ENCODE assay signal across 23 mouse cellular contexts in the genomic region with DNA sequence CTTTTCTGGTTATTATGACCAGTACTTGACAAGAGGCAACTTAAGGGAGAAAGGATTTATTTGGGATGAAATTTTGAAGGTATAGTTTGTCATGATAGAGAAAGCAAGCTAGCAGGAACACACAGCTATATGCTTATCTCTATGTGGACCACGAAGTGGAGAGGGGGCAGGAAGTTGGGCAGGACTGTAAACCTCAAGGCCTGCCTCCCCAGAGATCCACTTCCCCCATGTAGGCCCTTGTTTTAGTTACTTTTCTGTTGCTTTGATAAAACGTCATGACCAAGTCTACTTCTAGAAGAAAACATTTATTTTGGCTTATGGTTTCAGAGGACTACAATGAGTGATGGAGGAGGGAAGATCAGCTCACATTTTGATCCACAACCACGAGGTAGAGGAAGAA.
DNase-seq lines count a peak whose midpoint lies in the region; ATAC-seq and TF ChIP-seq lines count a peak whose summit lies in the region.
"Had no signal": no experiment of that assay in that cellular context is flagged by ENCODE, and none has a peak within 500 bp of the region (broad histone marks: within the 10 kb centered on the region; RNA-seq: fewer than 3 reads in every experiment).

No protein-coding gene starts in this region.

- intact Hi-C loops in heart, postnatal 14 days (cut with DNase I) = no loop called here

- no peak for TF ChIP-seq POLR2A in MEL (IDR thresholded peaks at IDR 0.05; ENCODE audit: control insufficient read depth in 1 of 2, insufficient read depth in 1 of 2, low read depth in 1 of 2, low read length in 2 of 2, poor library complexity in 1 of 2)

- peak in 1 of 2 experiments; percentile 25; a peak in 1 of 4 replicates for TF ChIP-seq EP300 in MEL (IDR thresholded peaks at IDR 0.05; ENCODE audit: low read depth in 1 of 2, low read length in 2 of 2)

- DNase-seq in 416B (ENCODE audit: low read depth) (peak; percentile 85), MEL (ENCODE audit: low read depth, low spot score) (peak; percentile 60)
- no peak for DNase-seq in adrenal gland, postnatal 4 days (ENCODE audit: low spot score in 2 of 2)
- no peak for DNase-seq in testis, postnatal 14 days (ENCODE audit: low spot score)
- DNase-seq in heart, postnatal 14 days = no peak
- DNase-seq: adrenal gland, adult 2 months; adrenal gland, postnatal 14 days; cerebellum, adult 18-20 months; cerebellum, adult 9-11 months; cerebellum, postnatal 25 days; gastrocnemius, postnatal 25 days; heart, adult 2 months; kidney, adult 18-20 months had no signal

- no peaks in the 10 kb centered on the region; the same call in 1 of the 2 replicates for H3K79me2 ChIP-seq in MEL (ENCODE audit: control insufficient read depth, insufficient read depth, low read length, poor library complexity)

- H3K36me3 ChIP-seq in MEL (ENCODE audit: control insufficient read depth in 1 of 2, insufficient read depth in 2 of 2, low read length in 2 of 2) = peaks cover 0 to 9% of the 10 kb centered on the region in 2 experiments; a peak in 2 of 4 replicates
- H3K36me3 ChIP-seq: embryonic facial prominence, embryonic 12.5 days; embryonic facial prominence, embryonic 15.5 days; forebrain, embryonic 12.5 days; forebrain, embryonic 15.5 days; heart, embryonic 10.5 days; heart, embryonic 13.5 days; hindbrain, embryonic 12.5 days; hindbrain, embryonic 15.5 days; intestine, embryonic 15.5 days had no signal

- TF ChIP-seq RAD21 in MEL (IDR thresholded peaks at IDR 0.05; ENCODE audit: low read depth, low read length) = no peak

- H3K4me1 ChIP-seq in MEL (ENCODE audit: control insufficient read depth in 1 of 2, insufficient read depth in 2 of 2, low read length in 2 of 2) = peaks cover 3 to 14% of the 10 kb centered on the region in 2 experiments; a peak in 3 of 4 replicates
- H3K4me1 ChIP-seq: forebrain, embryonic 12.5 days; hindbrain, embryonic 15.5 days had no signal

- H3K9ac ChIP-seq in MEL (ENCODE audit: control insufficient read depth, low read depth, low read length, poor library complexity, severe bottlenecking) = no peak overlapping the region
- H3K9ac ChIP-seq: embryonic facial prominence, embryonic 12.5 days; embryonic facial prominence, embryonic 15.5 days; forebrain, embryonic 12.5 days; forebrain, embryonic 15.5 days; heart, embryonic 13.5 days; hindbrain, embryonic 12.5 days; hindbrain, embryonic 15.5 days; intestine, embryonic 15.5 days had no signal

- ATAC-seq in megakaryocyte, adult 5-6 weeks (ENCODE audit: poor library complexity, severe bottlenecking) = peak; percentile 39
- ATAC-seq: forebrain, embryonic 15.5 days; intestine, embryonic 15.5 days had no signal

- H3K27me3 ChIP-seq in MEL (ENCODE audit: control insufficient read depth in 1 of 2, insufficient read depth in 2 of 2, low read length in 2 of 2) = no peaks in the 10 kb centered on the region
- H3K27me3 ChIP-seq: embryonic facial prominence, embryonic 12.5 days; embryonic facial prominence, embryonic 15.5 days; forebrain, embryonic 12.5 days; forebrain, embryonic 15.5 days; heart, embryonic 13.5 days; hindbrain, embryonic 12.5 days; hindbrain, embryonic 15.5 days; intestine, embryonic 15.5 days had no signal

- no peak overlapping the region for H3K4me3 ChIP-seq in MEL (ENCODE audit: control insufficient read depth in 1 of 2, insufficient read depth in 1 of 2, low read depth in 2 of 2, low read length in 2 of 2)
- H3K4me3 ChIP-seq: embryonic facial prominence, embryonic 12.5 days; embryonic facial prominence, embryonic 15.5 days; forebrain, embryonic 12.5 days; forebrain, embryonic 15.5 days; heart, adult 2 months; heart, embryonic 10.5 days; heart, embryonic 13.5 days; hindbrain, embryonic 12.5 days; hindbrain, embryonic 15.5 days; intestine, embryonic 15.5 days had no signal

- H3K9me3 ChIP-seq in MEL (replicated peaks; ENCODE audit: insufficient read depth, low read length) = no peaks in the 10 kb centered on the region
- H3K9me3 ChIP-seq: embryonic facial prominence, embryonic 12.5 days; embryonic facial prominence, embryonic 15.5 days; forebrain, embryonic 12.5 days; forebrain, embryonic 15.5 days; heart, embryonic 10.5 days; heart, embryonic 13.5 days; hindbrain, embryonic 12.5 days; hindbrain, embryonic 15.5 days; intestine, embryonic 15.5 days had no signal

- H3K27ac ChIP-seq in MEL (ENCODE audit: control insufficient read depth, low read depth, low read length) = peak overlapping the region; percentile 37; the same call in 1 of the 2 replicates
- H3K27ac ChIP-seq: embryonic facial prominence, embryonic 12.5 days; embryonic facial prominence, embryonic 15.5 days; forebrain, embryonic 12.5 days; forebrain, embryonic 15.5 days; heart, adult 2 months; heart, embryonic 10.5 days; heart, embryonic 13.5 days; hindbrain, embryonic 12.5 days; hindbrain, embryonic 15.5 days; intestine, embryonic 15.5 days had no signal

- no peak for TF ChIP-seq CTCF in MEL (IDR thresholded peaks at IDR 0.05 in 2 of 3, conservative IDR thresholded peaks at IDR 0.05 in 1 of 3; ENCODE audit: control insufficient read depth in 1 of 3, insufficient read depth in 1 of 3, low read depth in 2 of 3, low read length in 3 of 3, poor library complexity in 1 of 3, severe bottlenecking in 1 of 3)

TF ChIP-seq in MEL, 35 proteins besides CTCF, POLR2A, EP300 and RAD21:
- TF ChIP-seq GATA1 (IDR thresholded peaks at IDR 0.05; ENCODE audit: low read depth, low read length) (peak; percentile 50; the same call in 1 of the 2 replicates), MAZ (IDR thresholded peaks at IDR 0.05; ENCODE audit: low read depth, low read length) (no peak)

Comparison
In these comparisons a context has a peak if more than half of its experiments do, and no peak if none do; other contexts are left out.
1. DNase-seq: peak in 416B (single experiment) and MEL (single experiment); none in adrenal gland, postnatal 4 days (0 of 2), testis, postnatal 14 days (single experiment) and heart, postnatal 14 days (0 of 2).